Mouse (Mus musculus) frontal cortex, adult 2 months (tissue): ENCODE results near the gene Dpp6. TPM values are rescaled to one million over a fixed set of nuclear protein-coding genes. Genes with fewer than 3 reads are reported as not detected.
A peak's percentile ranks its signal among the peaks of the same experiment; 100 is the strongest.

Experiments used
- DNase-seq, 2 experiments: peaks; one replicate each; pipeline ENCODE4 v3.0.0; 2022; ENCODE audit warnings: low spot score in 1 of 2; ENCODE audit errors: extremely low spot score in 1 of 2
- polyA plus RNA-seq: library from polyadenylated mRNA; depleted of rRNA; stranded (reverse); fragments of >200 nt; gene quantifications from 2 replicates; pipeline ENCODE4 v1.2.3, GENCODE M21; 2012

Gene Dpp6
- polyA plus RNA-seq, 1 experiment, result 133 TPM

GRCm38 (mm10) chr5:26945169-26945920, 128.3 kb downstream of the Dpp6 start:
- DNase-seq, result peak; percentile 41 to 57

GRCm38 (mm10) chr5:26969941-26970590, 153.1 kb downstream of the Dpp6 start:
- DNase-seq, result no peak

GRCm38 (mm10) chr5:26973166-26973565, 156.2 kb downstream of the Dpp6 start:
- no peak for DNase-seq

GRCm38 (mm10) chr5:26979348-26979747, 162.3 kb downstream of the Dpp6 start:
- no peak for DNase-seq

DNA sequence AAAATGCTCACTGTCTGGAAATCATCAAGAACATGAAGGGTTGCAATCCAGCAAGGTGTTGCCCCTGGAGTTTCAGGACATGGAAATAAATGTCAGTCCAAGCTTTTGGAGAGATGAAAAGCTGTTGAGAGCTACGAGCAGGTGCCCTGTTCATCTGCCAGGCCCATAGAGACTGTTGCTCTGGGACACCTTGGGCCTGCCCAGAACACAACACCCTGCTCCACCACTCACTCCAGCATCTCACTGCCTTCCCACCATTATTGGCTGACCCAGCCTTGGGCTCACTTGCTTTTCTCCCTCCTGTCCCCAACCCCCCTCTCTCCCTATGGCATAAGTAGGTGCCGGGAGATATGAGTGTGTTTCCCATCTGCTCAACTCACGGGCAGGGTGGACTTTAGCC, 162.8 kb downstream of the Dpp6 start:
- no peak for DNase-seq

GRCm38 (mm10) chr5:26985114-26985513, 168.1 kb downstream of the Dpp6 start:
- no peak for DNase-seq

DNA sequence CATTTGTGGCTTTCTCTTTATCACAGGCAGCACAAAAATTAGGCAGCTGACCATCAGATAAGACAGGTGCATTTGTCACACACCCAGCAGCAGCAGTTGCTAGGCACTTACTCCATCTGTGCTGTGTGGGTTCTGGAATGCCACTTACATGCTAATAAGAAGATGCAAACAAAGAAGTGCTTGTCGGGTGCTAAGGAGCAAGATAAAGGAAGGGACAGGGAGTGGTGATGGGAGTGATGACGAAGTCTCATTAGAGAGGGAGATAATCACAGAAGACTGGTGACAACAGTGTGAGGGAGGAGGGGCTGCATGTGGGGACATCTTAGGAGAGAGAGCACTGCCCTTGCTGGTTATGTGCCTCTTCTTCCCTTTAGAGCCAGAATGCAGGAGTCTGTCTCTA, 174.6 kb downstream of the Dpp6 start:
- DNase-seq, result peak in 1 of 2 experiments; percentile 7

DNA sequence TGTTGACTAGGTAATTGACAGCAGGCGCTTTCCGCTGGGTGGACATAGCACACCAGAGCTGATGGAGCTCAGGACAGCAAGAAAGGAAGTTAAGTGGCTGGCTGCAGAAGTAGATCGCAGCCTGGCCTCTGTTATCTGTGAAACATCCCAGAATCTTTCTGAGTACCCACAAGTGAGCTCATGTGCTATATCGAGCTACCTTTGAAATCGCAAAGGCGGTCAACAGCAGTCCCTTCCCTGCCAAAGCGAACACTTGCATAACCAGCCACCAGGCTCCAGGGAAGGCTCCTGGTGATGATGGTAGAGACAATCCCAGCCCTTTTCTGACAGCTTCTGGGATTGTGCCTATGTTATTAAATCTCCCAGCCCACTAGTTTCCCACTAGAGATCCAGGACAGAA, 186.5 kb downstream of the Dpp6 start:
- peak in 1 of 2 experiments; percentile 2 for DNase-seq

DNA sequence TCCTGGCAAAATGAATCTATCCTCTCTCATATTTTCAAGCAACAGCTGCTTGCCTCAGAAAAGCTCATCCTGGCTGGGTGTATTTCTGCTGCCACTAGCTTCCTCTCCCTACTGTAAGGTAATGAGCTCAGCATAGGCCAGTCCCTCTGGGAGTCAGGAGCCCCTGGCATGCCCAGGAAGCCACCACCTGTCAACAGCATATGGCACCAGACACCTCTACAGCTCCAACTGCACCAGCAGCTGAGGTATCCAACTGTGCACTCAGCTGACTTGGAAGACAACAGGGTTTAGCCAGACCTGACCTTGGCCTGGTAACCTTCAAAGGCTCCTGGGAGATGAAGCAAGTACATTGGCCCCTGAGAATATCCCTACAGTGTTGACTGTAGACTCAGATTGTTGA, 192.2 kb downstream of the Dpp6 start:
- DNase-seq, result no peak

- DNase-seq, result no peak
These were observed 193.6 kb downstream of the Dpp6 start for GRCm38 (mm10) chr5:27010582-27010981.

GRCm38 (mm10) chr5:27018314-27018956, 201.4 kb downstream of the Dpp6 start:
- DNase-seq, result no peak

- DNase-seq, result no peak
These were observed 211.6 kb downstream of the Dpp6 start for GRCm38 (mm10) chr5:27028611-27029010.

DNA sequence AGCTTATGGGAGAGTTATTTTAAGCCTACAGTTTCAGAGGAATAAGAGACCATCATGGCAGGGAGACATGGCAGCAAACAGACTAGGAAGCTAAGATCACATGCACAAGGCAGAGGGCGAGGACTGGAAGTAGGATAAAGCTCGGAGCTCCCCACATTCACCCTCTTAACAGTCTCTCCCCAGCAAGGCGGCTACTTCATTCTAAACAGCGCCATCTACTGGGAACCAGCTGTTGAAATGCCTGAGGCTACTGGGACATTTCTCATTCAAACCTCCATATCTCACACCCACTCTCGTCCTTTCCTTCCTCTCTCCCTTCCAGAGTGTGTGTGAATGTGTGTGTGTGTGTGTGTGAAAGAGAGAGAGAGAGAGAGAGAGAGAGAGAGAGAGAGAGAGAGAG, 212.8 kb downstream of the Dpp6 start:
- DNase-seq, result peak in 1 of 2 experiments; percentile 60

DNA sequence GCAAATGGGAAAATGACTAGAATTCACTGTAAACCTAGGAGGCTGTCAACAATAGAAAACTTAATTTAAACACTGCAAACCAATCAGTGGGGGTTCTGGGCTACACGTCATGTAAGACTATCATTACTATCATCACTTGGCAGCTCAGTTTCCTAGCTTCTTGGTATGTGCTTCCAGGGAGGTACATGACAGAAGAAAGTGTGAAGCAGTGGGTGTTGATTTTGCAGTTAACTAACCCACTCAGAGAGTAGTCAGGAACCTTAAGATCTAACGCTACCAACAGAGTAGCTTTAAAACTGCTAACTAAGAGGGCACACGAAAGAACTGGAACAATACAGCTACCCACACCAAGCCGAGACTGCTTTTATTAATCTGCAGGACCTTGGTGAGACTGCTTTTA, 217.9 kb downstream of the Dpp6 start:
- peak in 1 of 2 experiments; percentile 27 for DNase-seq

GRCm38 (mm10) chr5:27035291-27035690, 218.3 kb downstream of the Dpp6 start:
- no peak for DNase-seq

GRCm38 (mm10) chr5:27035891-27036290, 218.9 kb downstream of the Dpp6 start:
- peak in 1 of 2 experiments; percentile 80 for DNase-seq

- no peak for DNase-seq
These were observed 220.8 kb downstream of the Dpp6 start for GRCm38 (mm10) chr5:27037796-27038195.

DNA sequence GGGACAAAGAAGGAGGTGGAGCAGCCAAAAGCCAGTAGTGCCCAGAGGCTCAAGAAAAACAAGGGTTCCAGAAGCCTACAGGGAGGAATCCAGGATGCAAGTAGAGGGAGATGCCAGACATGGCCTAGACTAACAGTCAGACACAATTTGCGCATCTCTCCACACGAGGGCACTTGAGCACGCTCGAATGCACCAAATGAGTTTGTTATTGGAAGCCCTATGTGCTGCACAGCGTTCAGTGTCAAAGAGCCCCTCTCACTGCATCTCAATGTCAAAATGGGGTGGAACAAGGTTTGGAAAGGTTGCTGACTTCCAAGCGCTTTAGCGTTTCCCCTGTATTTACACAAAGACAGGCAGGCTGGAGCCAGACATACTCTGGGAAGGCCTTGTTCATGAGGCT, 231.2 kb downstream of the Dpp6 start:
- DNase-seq, result peak; percentile 60 to 88

DNA sequence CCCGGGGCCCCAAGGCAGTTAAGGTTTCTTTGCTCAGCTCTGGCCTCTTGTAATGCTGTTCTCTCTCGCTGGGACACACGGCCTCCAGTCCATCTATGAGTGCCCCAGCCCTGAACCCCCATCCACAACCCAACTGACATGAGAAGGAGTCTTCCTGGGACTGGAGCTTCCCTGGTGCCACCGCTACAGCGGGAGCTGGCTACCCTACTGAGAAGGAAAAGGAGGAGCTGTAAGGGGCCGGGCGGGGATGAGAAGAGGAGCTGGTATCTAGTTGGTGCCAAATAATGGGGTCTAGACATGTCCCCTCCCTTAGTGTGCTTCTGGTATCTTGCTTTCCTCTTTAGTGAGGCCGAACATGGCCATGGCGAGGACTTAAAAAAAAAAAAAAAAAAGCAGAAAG, 231.9 kb downstream of the Dpp6 start:
- peak in 1 of 2 experiments; percentile 34 for DNase-seq

DNA sequence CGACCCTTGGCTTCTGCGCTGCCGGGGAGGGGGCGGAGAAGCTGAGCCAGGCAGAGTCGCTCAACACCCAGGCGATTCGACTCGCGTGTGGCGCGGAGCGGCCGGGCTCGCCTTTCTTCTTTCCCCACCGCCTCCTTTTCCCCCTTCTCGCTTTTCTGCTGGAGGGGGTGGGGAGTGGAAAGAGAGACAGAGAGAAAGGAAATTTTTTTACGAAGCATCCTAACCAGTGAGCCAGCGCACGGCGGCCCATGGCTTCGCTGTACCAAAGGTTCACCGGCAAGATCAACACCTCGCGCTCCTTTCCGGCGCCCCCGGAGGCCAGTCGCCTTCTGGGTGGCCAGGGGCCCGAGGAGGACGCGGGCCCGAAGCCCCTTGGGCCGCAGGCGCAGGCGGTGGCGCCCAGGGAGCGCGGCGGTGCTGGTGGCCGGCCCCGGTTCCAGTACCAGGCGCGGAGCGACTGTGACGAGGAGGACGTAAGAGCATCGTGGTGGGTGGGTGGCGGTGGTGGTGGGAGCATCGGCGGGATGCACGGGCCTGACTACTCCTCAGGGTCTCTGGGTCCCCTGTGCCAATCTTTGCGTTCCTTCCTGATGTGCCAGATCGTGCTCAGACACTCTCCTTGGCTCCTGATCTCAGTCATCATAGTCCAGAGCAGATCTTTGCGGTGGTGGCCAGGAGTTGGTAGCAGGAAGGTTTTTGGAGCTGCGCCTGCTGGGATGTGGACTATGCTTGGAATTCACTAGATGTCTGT, 232.5 kb downstream of the Dpp6 start:
- peak in 1 of 2 experiments; percentile 50 for DNase-seq

- DNase-seq, result peak in 1 of 2 experiments; percentile 57
These were observed 234.2 kb downstream of the Dpp6 start for GRCm38 (mm10) chr5:27051250-27051649.
